Mouse (Mus musculus): ENCODE results near the gene Akr1b3.

Gene Akr1b3

GRCm38 (mm10) chr6:34322121-34322520, 4.8 kb upstream of the Akr1b3 start:
- DNase-seq (ENCODE audit: low spot score) = no peak

- DNase-seq (ENCODE audit: low spot score) = no peak
These were observed 1.4 kb upstream of the Akr1b3 start for GRCm38 (mm10) chr6:34318636-34319035.

- peak; percentile 17 for DNase-seq (ENCODE audit: low spot score)
These were observed 894 bp upstream of the Akr1b3 start for GRCm38 (mm10) chr6:34318172-34318571.

GRCm38 (mm10) chr6:34313921-34314320, 3.4 kb downstream of the Akr1b3 start:
- no peak for DNase-seq (ENCODE audit: low spot score)

GRCm38 (mm10) chr6:34313386-34313785, 3.9 kb downstream of the Akr1b3 start:
- DNase-seq (ENCODE audit: low spot score) = no peak

GRCm38 (mm10) chr6:34310023-34310595, 7.2 kb downstream of the Akr1b3 start:
- no peak for DNase-seq (ENCODE audit: low spot score)

GRCm38 (mm10) chr6:34309526-34309925, 7.8 kb downstream of the Akr1b3 start:
- no peak for DNase-seq (ENCODE audit: low spot score)

- no peak for DNase-seq (ENCODE audit: low spot score)
These were observed 10.5 kb downstream of the Akr1b3 start for GRCm38 (mm10) chr6:34306797-34307196.

- DNase-seq (ENCODE audit: low spot score) = peak; percentile 24
These were observed 12.5 kb downstream of the Akr1b3 start for GRCm38 (mm10) chr6:34304675-34305241.

GRCm38 (mm10) chr6:34297055-34297454, 20.2 kb downstream of the Akr1b3 start:
- DNase-seq (ENCODE audit: low spot score) = no peak

- DNase-seq (ENCODE audit: low spot score) = no peak
These were observed 21.8 kb downstream of the Akr1b3 start for GRCm38 (mm10) chr6:34295437-34295836.

- DNase-seq (ENCODE audit: low spot score) = peak; percentile 88
These were observed 24.3 kb downstream of the Akr1b3 start for GRCm38 (mm10) chr6:34292882-34293487.

- DNase-seq (ENCODE audit: low spot score) = no peak
These were observed 24.9 kb downstream of the Akr1b3 start for GRCm38 (mm10) chr6:34292196-34292881.

- no peak for DNase-seq (ENCODE audit: low spot score)
These were observed 26.6 kb downstream of the Akr1b3 start for GRCm38 (mm10) chr6:34290681-34291080.

- no peak for DNase-seq (ENCODE audit: low spot score)
These were observed 27.2 kb downstream of the Akr1b3 start for GRCm38 (mm10) chr6:34290091-34290490.

GRCm38 (mm10) chr6:34288098-34288497, 29.2 kb downstream of the Akr1b3 start:
- no peak for DNase-seq (ENCODE audit: low spot score)

- DNase-seq (ENCODE audit: low spot score) = no peak
These were observed 30.4 kb downstream of the Akr1b3 start for GRCm38 (mm10) chr6:34286841-34287240.

- DNase-seq (ENCODE audit: low spot score) = no peak
These were observed 38.9 kb downstream of the Akr1b3 start for GRCm38 (mm10) chr6:34278385-34278784.

- peak; percentile 75 for DNase-seq (ENCODE audit: low spot score)
These were observed 39.6 kb downstream of the Akr1b3 start for GRCm38 (mm10) chr6:34277665-34278064.

- DNase-seq (ENCODE audit: low spot score) = no peak
These were observed 42.9 kb downstream of the Akr1b3 start for GRCm38 (mm10) chr6:34274346-34274745.

- no peak for DNase-seq (ENCODE audit: low spot score)
These were observed 44.2 kb downstream of the Akr1b3 start for GRCm38 (mm10) chr6:34273073-34273472.

- DNase-seq (ENCODE audit: low spot score) = no peak
These were observed 44.8 kb downstream of the Akr1b3 start for GRCm38 (mm10) chr6:34272462-34272861.

GRCm38 (mm10) chr6:34270717-34271116, 46.6 kb downstream of the Akr1b3 start:
- DNase-seq (ENCODE audit: low spot score) = no peak
